Mouse (Mus musculus) midbrain, embryonic 12.5 days (tissue): ENCODE results near the gene Fhl2. TPM values are rescaled to one million over a fixed set of nuclear protein-coding genes. Genes with fewer than 3 reads are reported as not detected.
A peak's percentile ranks its signal among the peaks of the same experiment; 100 is the strongest.

Experiments used
- ATAC-seq: fragments of 200-750 bp; cut with Nextera tagmentation; 2 replicates; pipeline ENCODE4 v1.8.0; 2017; ENCODE audit warnings: low read depth, moderate TSS enrichment, moderate library complexity; ENCODE audit not compliant: low FRiP score
- H3K27ac ChIP-seq: fragments of 300-500 bp; sonication (generic); replicated peaks from 2 replicates; pipeline ENCODE4 v1.5.1; 2016; ENCODE audit warnings: mild to moderate bottlenecking
- H3K27me3 ChIP-seq: fragments of 300-500 bp; sonication (generic); 2 replicates; pipeline ENCODE4 v1.6.1; 2016; ENCODE audit warnings: mild to moderate bottlenecking
- H3K36me3 ChIP-seq: fragments of 300-500 bp; sonication (generic); 2 replicates; pipeline ENCODE4 v1.6.1; 2016
- H3K4me1 ChIP-seq: fragments of 300-500 bp; sonication (generic); 2 replicates; pipeline ENCODE4 v1.6.1; 2016
- H3K4me2 ChIP-seq: fragments of 300-500 bp; sonication (generic); replicated peaks from 2 replicates; pipeline ENCODE4 v1.6.1; 2016; ENCODE audit warnings: mild to moderate bottlenecking, moderate library complexity
- H3K4me3 ChIP-seq: fragments of 300-500 bp; sonication (generic); 2 replicates; pipeline ENCODE4 v1.5.1; 2016; ENCODE audit warnings: mild to moderate bottlenecking
- H3K9ac ChIP-seq: fragments of 300-500 bp; sonication (generic); replicated peaks from 2 replicates; pipeline ENCODE4 v1.6.1; 2016; ENCODE audit warnings: mild to moderate bottlenecking, moderate library complexity
- H3K9me3 ChIP-seq: fragments of 300-500 bp; sonication (generic); 2 replicates; pipeline ENCODE4 v1.6.1; 2016; ENCODE audit warnings: mild to moderate bottlenecking
- WGBS: fragments of 180-500 bp; shearing (Covaris S2); methylation state at CpG from one replicate; pipeline ENCODE4 v1.1.7; 2016; 5-methylcytosine and 5-hydroxymethylcytosine counted together
- polyA plus RNA-seq: library from polyadenylated mRNA; unstranded; fragments of >200 nt; fragmentation: Nextera tagmentation; extraction: Ambion mirVana; gene quantifications from 2 replicates; pipeline ENCODE4 v1.2.1, GENCODE M21; 2016

The Fhl2 gene
- polyA plus RNA-seq, 1 experiment from 2014 or later, result 7.9 TPM

DNA sequence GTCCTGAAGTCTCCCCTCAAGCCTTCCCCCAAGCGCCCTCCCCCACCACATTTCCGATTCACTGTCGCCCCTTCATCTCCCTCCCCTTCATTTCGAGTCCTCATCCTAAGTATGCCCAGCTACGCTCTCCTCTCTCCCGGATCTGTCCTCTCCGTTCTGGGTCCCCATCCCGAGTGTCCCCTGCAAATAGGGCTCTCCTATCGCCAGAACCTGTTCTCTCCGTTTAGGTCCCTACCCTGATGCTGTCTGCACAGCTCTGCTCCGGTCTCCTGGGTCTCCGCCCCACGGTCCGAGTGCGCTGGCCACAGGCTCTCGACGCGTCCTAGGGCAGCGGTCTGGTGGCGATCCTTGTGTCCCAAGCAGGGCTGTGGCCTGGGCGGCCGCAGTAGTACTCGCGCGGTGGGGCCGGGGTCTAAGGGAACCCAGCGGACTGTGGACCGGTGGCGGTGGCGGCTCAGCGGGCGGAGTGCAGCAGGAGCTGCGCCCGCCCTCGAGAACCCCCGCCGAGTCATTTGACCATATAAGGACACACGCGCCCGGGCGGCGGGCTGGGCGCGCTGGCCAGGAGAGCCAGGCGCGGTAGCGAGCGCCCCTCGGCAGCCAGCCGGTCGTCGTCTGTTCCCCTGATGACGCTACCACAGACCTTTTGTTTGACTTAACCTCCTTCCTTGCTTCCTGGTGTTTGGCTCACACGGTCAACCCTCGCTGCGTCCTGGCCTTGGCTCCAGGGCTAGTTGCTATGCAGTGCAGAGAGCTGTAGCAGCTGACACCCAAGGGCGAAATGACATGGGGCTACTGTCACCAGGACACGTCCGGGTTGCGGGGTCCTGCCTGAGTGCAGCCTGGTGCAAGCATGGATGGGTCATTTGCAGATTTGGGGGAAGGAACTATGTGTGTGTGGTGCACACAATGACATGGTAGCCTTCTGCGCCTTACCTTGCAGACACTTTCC lies 33.0 kb downstream of the Fhl2 start:
- WGBS, result 5% methylated on average over 61 of the region's 61 CpGs
- peaks cover 9% of the 10 kb centered on the region for H3K27me3 ChIP-seq
- H3K9me3 ChIP-seq, result no peaks in the 10 kb centered on the region
- H3K4me3 ChIP-seq, result peak overlapping the region; percentile 55
- H3K36me3 ChIP-seq, result no peaks in the 10 kb centered on the region
- H3K4me1 ChIP-seq, result no peaks in the 10 kb centered on the region
- peak; percentile 92 for ATAC-seq
- peak overlapping the region; percentile 84 for H3K4me2 ChIP-seq
- H3K27ac ChIP-seq, result peak overlapping the region; percentile 39
- H3K9ac ChIP-seq, result peak overlapping the region; percentile 66

DNA sequence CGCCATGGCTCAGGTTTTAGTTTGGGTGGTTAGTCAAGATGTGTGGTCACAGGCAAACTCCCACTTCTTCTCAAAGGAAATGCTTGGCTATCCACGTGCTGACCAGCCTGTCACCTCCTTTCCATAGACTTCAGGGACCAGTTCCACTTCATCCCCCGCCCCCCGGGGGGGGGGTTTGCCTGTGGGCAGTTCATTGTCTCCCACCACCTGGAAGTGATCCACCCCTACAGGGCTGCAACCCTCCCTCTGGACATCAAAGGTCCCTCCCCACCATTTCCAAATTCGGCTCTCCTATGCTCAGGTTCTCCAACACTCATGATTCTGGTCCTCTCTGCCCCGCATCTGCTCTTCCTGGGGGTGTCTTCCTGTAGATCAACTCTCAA lies 33.7 kb downstream of the Fhl2 start:
- Histone ChIP-seq H3K9ac (peak overlapping the region; percentile 66), H3K27ac (no peak overlapping the region), H3K4me1 (no peaks in the 10 kb centered on the region), H3K4me2 (peak overlapping the region; percentile 84), H3K9me3 (no peaks in the 10 kb centered on the region), H3K36me3 (no peaks in the 10 kb centered on the region), H3K4me3 (peak overlapping the region; percentile 55), H3K27me3 (peaks cover 9% of the 10 kb centered on the region)
- 4% methylated on average over 6 of the region's 6 CpGs for WGBS
- peak; percentile 10 for ATAC-seq

DNA sequence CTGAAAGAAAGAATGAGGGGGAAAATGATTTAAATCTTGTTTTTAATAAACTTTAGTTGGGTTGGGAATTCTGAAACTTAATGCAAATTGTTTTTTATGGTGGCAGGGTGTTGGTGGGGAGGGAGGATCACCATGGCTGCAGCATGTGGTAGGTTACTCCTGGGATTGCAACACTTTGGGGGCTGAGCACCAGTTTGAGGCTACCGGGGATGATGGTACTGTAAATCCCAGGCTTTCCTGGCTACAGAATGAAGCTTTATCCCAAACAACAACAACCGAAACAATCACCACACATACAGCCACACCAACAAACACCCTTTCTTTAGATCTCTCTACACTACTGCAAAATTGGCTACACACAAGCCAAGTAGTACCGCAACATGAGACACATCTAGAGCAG lies 34.4 kb downstream of the Fhl2 start:
- 85% methylated on average over 3 of the region's 3 CpGs for WGBS
- peaks cover 9% of the 10 kb centered on the region for H3K27me3 ChIP-seq
- no peak overlapping the region for H3K27ac ChIP-seq
- no peaks in the 10 kb centered on the region for H3K36me3 ChIP-seq
- no peaks in the 10 kb centered on the region for H3K4me1 ChIP-seq
- H3K4me2 ChIP-seq, result no peak overlapping the region; the same call in 1 of the 2 replicates
- H3K9me3 ChIP-seq, result no peaks in the 10 kb centered on the region
- ATAC-seq, result no peak
- no peak overlapping the region for H3K9ac ChIP-seq
- H3K4me3 ChIP-seq, result no peak overlapping the region

DNA sequence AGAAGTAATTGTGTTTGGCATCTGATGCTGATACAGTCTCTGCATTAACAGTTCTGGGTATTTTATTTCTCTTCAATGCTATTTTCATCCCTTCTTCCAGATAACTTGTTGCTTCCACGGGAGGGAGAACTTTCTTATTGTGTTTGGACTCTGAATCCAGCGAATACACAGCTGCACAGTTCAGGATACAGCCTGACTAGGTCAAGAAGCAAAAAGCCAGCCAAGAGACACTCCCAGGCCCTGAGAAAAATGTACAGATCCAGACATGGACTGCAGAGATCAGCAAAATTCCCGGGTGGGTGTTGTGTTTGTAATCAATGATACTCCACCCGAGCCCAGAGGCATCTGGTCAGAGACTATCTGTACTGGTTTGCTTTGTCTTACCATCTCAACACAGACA lies 37.4 kb downstream of the Fhl2 start:
- no peak overlapping the region for H3K27ac ChIP-seq
- H3K4me1 ChIP-seq, result no peaks in the 10 kb centered on the region
- H3K4me2 ChIP-seq, result no peak overlapping the region
- ATAC-seq, result no peak
- no peaks in the 10 kb centered on the region for H3K9me3 ChIP-seq
- H3K36me3 ChIP-seq, result no peaks in the 10 kb centered on the region
- 67% methylated on average over 4 of the region's 4 CpGs for WGBS
- no peak overlapping the region for H3K4me3 ChIP-seq
- peaks cover 9% of the 10 kb centered on the region for H3K27me3 ChIP-seq
- no peak overlapping the region for H3K9ac ChIP-seq

DNA sequence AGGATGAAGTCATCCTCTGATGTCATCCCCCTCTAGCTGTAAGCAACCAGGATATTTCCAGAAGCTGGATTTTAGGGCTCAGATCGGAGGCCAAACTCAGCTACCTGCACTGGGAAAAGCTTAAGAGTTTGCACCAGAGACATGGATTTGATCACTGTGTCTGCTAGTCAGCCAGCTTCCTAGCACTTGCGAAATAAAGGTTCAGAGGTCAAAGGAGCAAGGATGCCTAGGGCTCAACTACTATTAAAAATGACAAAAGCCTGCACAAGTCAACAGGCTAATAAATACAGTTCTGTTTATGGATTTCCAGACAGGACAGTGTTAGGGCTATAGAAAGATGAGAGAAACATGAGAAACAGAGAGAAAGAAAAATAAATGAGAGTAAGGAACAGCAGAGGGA lies 38.9 kb downstream of the Fhl2 start:
- no peaks in the 10 kb centered on the region for H3K36me3 ChIP-seq
- no peak overlapping the region for H3K9ac ChIP-seq
- no peak overlapping the region for H3K4me2 ChIP-seq
- H3K4me1 ChIP-seq, result no peaks in the 10 kb centered on the region
- peaks cover 9% of the 10 kb centered on the region for H3K27me3 ChIP-seq
- no peak overlapping the region for H3K27ac ChIP-seq
- H3K9me3 ChIP-seq, result no peaks in the 10 kb centered on the region
- WGBS, result 81% methylated on average over 2 of the region's 2 CpGs
- no peak overlapping the region for H3K4me3 ChIP-seq
- ATAC-seq, result no peak

DNA sequence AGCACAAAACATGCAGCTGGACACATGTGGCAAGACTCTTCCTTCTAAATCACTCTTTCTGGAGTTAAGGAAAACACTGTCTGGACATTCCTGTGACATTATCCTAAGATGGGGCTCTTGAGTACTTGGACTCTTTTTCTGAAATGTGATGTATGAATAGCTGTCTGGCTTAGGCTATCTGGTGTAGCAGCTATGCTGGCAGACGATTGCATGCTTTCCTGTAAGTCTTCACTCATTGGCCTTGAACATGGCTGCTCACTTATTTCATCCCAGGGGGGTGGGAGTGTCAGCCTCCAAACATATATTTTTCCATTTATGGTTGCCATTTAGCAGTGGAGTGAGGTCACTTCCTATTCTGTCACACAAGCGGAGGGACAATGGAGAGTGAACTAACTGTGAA lies 42.3 kb downstream of the Fhl2 start:
- H3K4me3 ChIP-seq, result no peak overlapping the region
- ATAC-seq, result no peak
- H3K4me2 ChIP-seq, result no peak overlapping the region
- no peaks in the 10 kb centered on the region for H3K9me3 ChIP-seq
- no peak overlapping the region for H3K27ac ChIP-seq
- H3K27me3 ChIP-seq, result no peaks in the 10 kb centered on the region
- no peaks in the 10 kb centered on the region for H3K4me1 ChIP-seq
- WGBS, result 87% methylated on average over 2 of the region's 2 CpGs
- H3K36me3 ChIP-seq, result no peaks in the 10 kb centered on the region
- H3K9ac ChIP-seq, result no peak overlapping the region

DNA sequence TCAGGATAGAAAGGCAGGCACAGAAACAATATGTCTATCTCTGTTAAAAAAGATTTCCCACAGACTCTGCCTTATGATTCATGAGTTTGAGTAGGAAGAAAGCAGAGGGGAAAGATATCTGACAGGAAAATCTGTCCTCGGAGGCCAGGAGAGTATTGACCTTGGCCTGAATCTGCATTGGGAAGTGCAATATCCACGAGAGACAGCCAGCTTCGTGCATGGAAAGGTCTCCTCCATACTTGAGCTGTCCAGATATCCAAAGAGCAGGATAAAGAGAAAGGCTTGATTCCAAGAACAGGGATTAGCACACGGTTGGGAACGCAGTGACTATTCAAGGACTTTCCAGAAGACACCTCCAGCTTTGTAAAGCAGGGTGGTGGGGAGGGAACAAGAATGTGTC lies 43.2 kb downstream of the Fhl2 start:
- no peak overlapping the region for H3K4me2 ChIP-seq
- 77% methylated on average over 5 of the region's 5 CpGs for WGBS
- H3K27ac ChIP-seq, result no peak overlapping the region
- no peaks in the 10 kb centered on the region for H3K4me1 ChIP-seq
- H3K36me3 ChIP-seq, result no peaks in the 10 kb centered on the region
- H3K9me3 ChIP-seq, result no peaks in the 10 kb centered on the region
- no peaks in the 10 kb centered on the region for H3K27me3 ChIP-seq
- H3K9ac ChIP-seq, result no peak overlapping the region
- ATAC-seq, result no peak
- no peak overlapping the region for H3K4me3 ChIP-seq

DNA sequence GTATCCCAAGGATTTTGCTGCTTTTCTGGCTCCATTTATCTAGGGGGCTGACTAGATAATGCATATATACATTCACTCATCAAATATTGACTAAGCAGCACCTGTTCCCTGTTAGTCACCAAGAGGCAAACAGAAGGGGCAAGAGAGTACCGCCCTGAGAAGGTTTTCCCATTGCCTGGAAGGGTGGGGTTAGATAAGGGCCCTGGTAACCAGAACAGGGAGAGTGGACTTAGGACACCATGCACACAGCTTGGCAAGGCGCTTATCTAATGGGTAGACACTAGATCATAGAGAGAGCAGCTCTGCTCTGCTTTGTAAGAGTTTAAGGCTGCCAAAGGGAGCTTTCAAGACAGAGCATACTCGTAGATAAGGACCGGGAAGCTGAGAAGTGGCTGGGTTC lies 44.2 kb downstream of the Fhl2 start:
- Histone ChIP-seq H3K9ac (no peak overlapping the region), H3K9me3 (no peaks in the 10 kb centered on the region), H3K4me2 (no peak overlapping the region), H3K4me1 (no peaks in the 10 kb centered on the region), H3K4me3 (no peak overlapping the region), H3K36me3 (no peaks in the 10 kb centered on the region), H3K27ac (no peak overlapping the region), H3K27me3 (no peaks in the 10 kb centered on the region)
- no peak for ATAC-seq
- 89% methylated on average over 4 of the region's 4 CpGs for WGBS

DNA sequence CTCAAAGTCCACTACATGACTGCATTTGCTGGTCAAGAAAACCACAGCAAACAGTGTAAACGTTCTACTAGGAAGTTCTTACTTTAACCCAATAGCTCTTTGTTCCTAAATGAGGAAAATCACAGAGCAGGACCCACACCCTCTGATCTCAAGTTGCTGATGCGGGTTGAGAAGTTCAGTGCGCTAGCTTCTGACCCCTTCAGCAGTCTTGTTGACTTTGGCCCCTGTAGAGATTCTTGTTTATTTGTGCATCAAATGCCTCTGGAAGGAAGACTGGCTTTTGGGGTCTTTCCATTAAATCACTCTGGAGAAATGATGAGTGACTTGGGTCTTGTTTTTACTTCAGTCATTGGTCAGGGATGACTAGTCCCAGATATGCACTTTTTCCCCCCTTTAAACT lies 46.6 kb downstream of the Fhl2 start:
- no peaks in the 10 kb centered on the region for H3K4me1 ChIP-seq
- no peak overlapping the region for H3K4me2 ChIP-seq
- H3K9me3 ChIP-seq, result no peaks in the 10 kb centered on the region
- no peaks in the 10 kb centered on the region for H3K36me3 ChIP-seq
- WGBS, result 71% methylated on average over 3 of the region's 3 CpGs
- H3K27ac ChIP-seq, result no peak overlapping the region
- no peak overlapping the region for H3K4me3 ChIP-seq
- H3K27me3 ChIP-seq, result no peaks in the 10 kb centered on the region
- H3K9ac ChIP-seq, result no peak overlapping the region
- no peak for ATAC-seq

DNA sequence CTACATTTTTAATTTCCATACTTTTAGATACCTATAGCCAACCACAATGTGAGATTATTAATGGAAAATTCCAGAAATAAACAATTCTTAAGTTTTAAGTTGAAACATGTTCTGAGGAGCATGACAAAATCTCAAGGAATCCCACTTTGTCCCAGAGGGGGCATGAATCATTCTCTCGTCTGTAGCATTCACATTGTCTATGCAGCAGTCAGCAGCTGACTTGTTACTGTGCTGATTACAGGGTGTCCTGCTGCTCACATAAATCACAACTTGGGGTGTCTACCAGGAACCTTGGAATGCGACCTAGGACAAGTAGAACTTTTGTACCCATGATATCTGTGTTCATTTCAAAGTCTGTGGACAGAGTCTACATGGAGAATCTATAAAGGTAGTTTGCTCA lies 49.3 kb downstream of the Fhl2 start:
- no peak overlapping the region for H3K4me2 ChIP-seq
- H3K4me3 ChIP-seq, result no peak overlapping the region
- H3K36me3 ChIP-seq, result no peaks in the 10 kb centered on the region
- no peak overlapping the region for H3K9ac ChIP-seq
- H3K9me3 ChIP-seq, result no peaks in the 10 kb centered on the region
- WGBS, result 77% methylated on average over 2 of the region's 2 CpGs
- H3K27me3 ChIP-seq, result no peaks in the 10 kb centered on the region
- H3K27ac ChIP-seq, result no peak overlapping the region
- H3K4me1 ChIP-seq, result no peaks in the 10 kb centered on the region
- no peak for ATAC-seq

DNA sequence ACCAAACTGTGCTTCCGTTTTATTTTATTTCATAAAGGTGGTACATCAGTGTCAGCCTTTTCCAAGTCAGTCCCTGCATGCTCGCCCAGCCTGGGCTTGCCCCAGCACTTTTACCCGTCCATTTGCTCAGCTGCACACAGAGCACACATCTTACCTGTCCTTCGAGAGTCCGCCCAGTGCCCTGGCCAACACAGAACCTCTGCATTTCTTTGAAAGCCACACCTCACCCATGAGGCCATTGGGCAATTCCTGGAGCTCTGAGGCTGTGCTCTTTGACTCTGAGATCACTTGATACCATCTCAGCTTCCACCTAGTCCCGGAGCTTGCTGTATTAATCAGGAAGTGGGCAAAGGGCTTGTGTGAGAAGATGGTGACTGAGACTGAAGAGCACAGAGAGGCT lies 51.4 kb downstream of the Fhl2 start:
- WGBS, result 90% methylated on average over 6 of the region's 6 CpGs
- Histone ChIP-seq H3K4me1 (no peaks in the 10 kb centered on the region), H3K27me3 (no peaks in the 10 kb centered on the region), H3K9me3 (no peaks in the 10 kb centered on the region), H3K27ac (no peak overlapping the region), H3K4me2 (no peak overlapping the region), H3K4me3 (no peak overlapping the region), H3K36me3 (no peaks in the 10 kb centered on the region), H3K9ac (no peak overlapping the region)
- no peak for ATAC-seq

DNA sequence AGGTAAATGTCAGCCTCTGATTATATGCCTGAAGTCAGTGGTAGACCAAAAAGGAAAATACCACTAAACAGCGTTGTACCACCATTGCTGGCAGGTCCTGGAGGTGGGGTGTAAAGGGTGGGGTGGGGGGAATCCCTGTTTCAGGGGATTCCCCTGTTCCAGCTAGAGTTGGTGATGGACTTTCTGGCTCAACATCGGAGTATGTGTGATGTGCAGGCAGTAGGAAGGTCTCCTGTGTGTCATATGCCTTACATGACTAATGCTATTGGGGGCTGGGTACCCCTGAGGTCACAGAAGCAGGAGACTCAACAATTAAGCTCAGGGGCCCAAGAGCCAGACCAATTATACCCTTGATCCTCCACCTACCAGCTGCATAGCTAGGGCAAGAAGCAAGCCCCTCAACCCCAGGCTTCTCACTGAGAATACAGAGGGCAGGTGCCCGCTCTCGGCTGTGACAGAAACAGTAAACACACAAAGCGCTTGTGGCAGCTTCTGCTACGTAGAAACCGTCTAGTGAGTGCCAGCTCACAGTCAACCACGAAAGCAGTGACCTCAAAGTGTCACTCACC lies 52.4 kb downstream of the Fhl2 start:
- Histone ChIP-seq H3K27ac (no peak overlapping the region), H3K9me3 (no peaks in the 10 kb centered on the region), H3K9ac (no peak overlapping the region), H3K27me3 (no peaks in the 10 kb centered on the region), H3K4me3 (no peak overlapping the region), H3K36me3 (no peaks in the 10 kb centered on the region), H3K4me2 (no peak overlapping the region), H3K4me1 (no peaks in the 10 kb centered on the region)
- no peak for ATAC-seq
- WGBS, result 90% methylated on average over 8 of the region's 8 CpGs
